Mouse (Mus musculus): ENCODE results near the gene Zfp408. TPM values are rescaled to one million over a fixed set of nuclear protein-coding genes. Genes with fewer than 3 reads are reported as not detected.
"Not testable (repeated sequence)": the region's sequence is repeated elsewhere in the genome, so short reads cannot be mapped to it uniquely, and the experiment has no call there.

Gene Zfp408
- total RNA-seq, 2 experiments from 2014 or later: 10.2 to 11.4 TPM

DNA sequence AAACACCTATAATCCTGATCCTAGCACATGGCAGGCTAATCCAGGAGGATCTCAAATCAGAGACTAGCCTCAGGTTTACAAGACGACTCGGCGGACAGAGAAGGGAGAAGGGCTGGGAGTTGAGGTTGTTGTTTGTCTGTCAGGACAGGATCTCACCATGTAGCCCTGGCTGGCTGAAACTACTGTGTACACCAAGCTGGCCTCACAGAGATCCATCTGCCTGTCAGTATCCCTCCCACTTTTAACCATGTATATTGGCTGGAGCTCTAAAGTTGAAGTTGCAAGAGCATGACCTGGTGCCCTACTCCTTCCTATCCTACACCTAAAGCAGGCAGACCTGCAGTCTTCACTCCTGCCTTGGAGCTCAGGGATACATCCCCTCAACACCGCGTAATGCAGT lies 27.2 kb downstream of the Zfp408 start:
- no peak for DNase-seq (ENCODE audit: low spot score in 2 of 2)

DNA sequence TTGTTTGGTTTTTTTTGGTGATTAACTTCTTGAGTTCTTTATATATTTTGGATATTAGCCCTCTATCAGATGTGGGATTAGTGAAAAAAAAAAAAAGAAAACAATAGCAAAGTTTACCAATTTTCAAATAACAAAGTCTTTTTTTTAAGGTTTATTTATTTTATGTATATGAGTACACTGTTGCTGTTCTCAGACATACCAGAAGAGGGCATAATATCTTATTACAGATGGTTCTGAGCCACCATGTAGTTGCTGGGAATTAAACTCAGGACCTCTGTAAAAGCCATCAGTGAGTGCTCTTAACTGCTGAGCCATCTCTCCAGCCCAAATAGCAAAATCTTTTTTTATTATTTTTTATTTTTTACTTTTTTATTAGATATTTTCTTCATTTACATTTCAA lies 40.2 kb downstream of the Zfp408 start:
- not testable (repeated sequence) for DNase-seq (ENCODE audit: low spot score in 2 of 2)

DNA sequence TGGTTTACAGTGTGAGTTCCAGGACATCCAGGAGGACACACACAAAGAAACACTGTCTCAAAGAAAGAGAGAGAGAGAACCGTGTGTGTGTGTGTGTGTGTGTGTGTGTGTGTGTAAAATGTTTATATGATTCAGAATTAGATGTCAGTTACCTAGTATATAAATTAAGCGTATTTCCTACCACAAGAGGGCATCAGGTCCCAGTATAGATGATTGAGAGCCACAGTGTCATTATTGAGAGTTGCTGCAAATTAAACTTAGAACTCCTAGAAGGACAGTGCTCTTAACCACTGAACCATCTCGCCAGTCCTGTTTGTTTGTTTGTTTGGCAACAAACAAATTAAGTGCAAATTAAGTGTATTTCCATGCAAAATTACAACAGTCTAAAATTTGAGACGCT lies 47.2 kb downstream of the Zfp408 start:
- DNase-seq (ENCODE audit: low spot score in 2 of 2): no peak

DNA sequence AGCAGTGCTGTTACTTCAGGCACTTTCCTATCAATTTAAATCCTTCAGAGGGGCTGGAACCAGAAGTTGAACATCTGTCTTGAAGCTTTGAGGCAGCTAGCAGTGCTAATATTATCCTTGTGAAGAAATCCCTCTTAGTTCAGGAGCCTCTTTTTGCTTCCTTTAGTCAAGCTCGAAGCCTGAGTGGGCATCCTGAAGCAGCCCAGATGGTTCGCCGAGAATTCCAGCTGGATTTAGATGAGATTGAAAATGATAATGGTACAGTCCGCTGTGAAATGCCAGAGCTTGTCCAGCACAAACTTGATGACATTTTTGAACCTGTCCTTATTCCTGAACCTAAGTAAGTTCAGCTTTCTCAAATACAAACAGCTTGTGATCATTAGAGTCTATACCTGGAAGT lies 49.1 kb downstream of the Zfp408 start:
- DNase-seq (ENCODE audit: low spot score in 2 of 2): peak; percentile 15 to 19

Other genes with a start within 250 kb of the Zfp408 start
- gene 1110051M20Rik, start 205.1 kb downstream of the Zfp408 start, total RNA-seq (2021): 100 to 1,000 TPM in 1 of 2 experiments, 10 to 100 TPM in 1; 92.1 to 103 TPM
- gene Lrp4, start 192.3 kb downstream of the Zfp408 start, total RNA-seq (2021): 10 to 100 TPM; 21.0 to 23.1 TPM
- gene Ckap5, start 123.0 kb downstream of the Zfp408 start, total RNA-seq (2021): 100 to 1,000 TPM; 124 to 127 TPM
- under 1 TPM in 1 of 2 experiments, not detected in 1; 0.14 TPM for gene F2, start 13.4 kb downstream of the Zfp408 start, total RNA-seq (2021)
- gene Arhgap1, start 69 bp upstream of the Zfp408 start, total RNA-seq (2021): 10 to 100 TPM; 67.0 to 67.9 TPM
- gene Atg13, start 60.8 kb upstream of the Zfp408 start, total RNA-seq (2021): 10 to 100 TPM; 91.9 to 92.9 TPM
- gene Harbi1, start 61.1 kb upstream of the Zfp408 start, total RNA-seq (2021): 1 to 10 TPM; 6.6 to 7.8 TPM
- 10 to 100 TPM; 52.5 to 53.6 TPM for gene Ambra1, start 80.3 kb upstream of the Zfp408 start, total RNA-seq (2021)

Measured in left cerebral cortex, adult 18-20 months (tissue).